Mouse (Mus musculus) heart, adult 2 months (tissue): Measurements from ENCODE around the gene Slc35e3. TPM values are rescaled to one million over a fixed set of nuclear protein-coding genes. Genes with fewer than 3 reads are reported as not detected.

Source experiments
- DNase-seq, 2 experiments: peaks; one replicate each; pipeline ENCODE4 v3.0.0; 2021
- H3K27ac ChIP-seq: fragments of 200-600 bp; 2 replicates; pipeline ENCODE4 v1.8.1; 2022
- H3K27me3 ChIP-seq: fragments of 200-500 bp; 2 replicates; pipeline ENCODE4 v1.6.1; 2012; ENCODE audit warnings: mild to moderate bottlenecking, low read length, inconsistent platforms, mixed read lengths; ENCODE audit not compliant: control insufficient read depth, insufficient read depth
- H3K36me3 ChIP-seq: fragments of 200-500 bp; 2 replicates; pipeline ENCODE4 v1.6.1; 2012; ENCODE audit warnings: low read length, inconsistent platforms; ENCODE audit not compliant: control insufficient read depth, insufficient read depth
- H3K4me1 ChIP-seq: fragments of 200-500 bp; 2 replicates; pipeline ENCODE4 v1.6.1; 2011; ENCODE audit warnings: low read length; ENCODE audit not compliant: control insufficient read depth, insufficient read depth
- H3K4me3 ChIP-seq: fragments of 200-600 bp; 2 replicates; pipeline ENCODE4 v1.8.1; 2022
- H3K79me2 ChIP-seq: fragments of 200-500 bp; replicated peaks from 2 replicates; pipeline ENCODE4 v1.6.1; 2012; ENCODE audit warnings: mild to moderate bottlenecking, inconsistent platforms, low read length, moderate library complexity, mixed read lengths; ENCODE audit not compliant: control insufficient read depth, insufficient read depth
- H3K9ac ChIP-seq: fragments of 200-500 bp; 2 replicates; pipeline ENCODE4 v1.6.1; 2012; ENCODE audit warnings: low read depth, mild to moderate bottlenecking, control low read depth, inconsistent platforms, low read length, mixed read lengths
- CTCF ChIP-seq: fragments of 200-600 bp; IDR thresholded peaks from 2 replicates; pipeline ENCODE4 v1.8.1; 2022; ENCODE audit warnings: antibody characterized with exemption, mild to moderate bottlenecking, moderate library complexity
- EP300 ChIP-seq: fragments of 200-500 bp; IDR thresholded peaks from 2 replicates; pipeline ENCODE4 v1.6.1; 2011; ENCODE audit warnings: low read depth, low read length, control low read depth; ENCODE audit not compliant: insufficient read depth
- POLR2A ChIP-seq: fragments of 200-500 bp; IDR thresholded peaks from 2 replicates; pipeline ENCODE4 v1.6.1; 2011; ENCODE audit warnings: mild to moderate bottlenecking, low read depth, low read length, control low read depth; ENCODE audit not compliant: insufficient read depth
- WGBS: fragments of 180-500 bp; shearing (Covaris S2); methylation state at CpG from one replicate; pipeline ENCODE4 v1.1.7; 2018; 5-methylcytosine and 5-hydroxymethylcytosine counted together
- intact Hi-C: fragments of 180-260 bp; cut with DNase I; formaldehyde crosslinking; loops from one replicate; pipeline ENCODE4 v1.15.1; 2025
- polyA plus RNA-seq: library from polyadenylated mRNA; depleted of rRNA; stranded (reverse); fragments of >200 nt; gene quantifications from 2 replicates; pipeline ENCODE4 v1.2.3, GENCODE M21; 2012
- total RNA-seq, 2 experiments: library from RNA; stranded (reverse); gene quantifications; 2 replicates each; pipeline ENCODE4 v1.2.3; 2021

Gene Slc35e3
- total and polyA plus RNA-seq, 3 experiments, result 5.7 to 8.0 (median 7.4) TPM

DNA sequence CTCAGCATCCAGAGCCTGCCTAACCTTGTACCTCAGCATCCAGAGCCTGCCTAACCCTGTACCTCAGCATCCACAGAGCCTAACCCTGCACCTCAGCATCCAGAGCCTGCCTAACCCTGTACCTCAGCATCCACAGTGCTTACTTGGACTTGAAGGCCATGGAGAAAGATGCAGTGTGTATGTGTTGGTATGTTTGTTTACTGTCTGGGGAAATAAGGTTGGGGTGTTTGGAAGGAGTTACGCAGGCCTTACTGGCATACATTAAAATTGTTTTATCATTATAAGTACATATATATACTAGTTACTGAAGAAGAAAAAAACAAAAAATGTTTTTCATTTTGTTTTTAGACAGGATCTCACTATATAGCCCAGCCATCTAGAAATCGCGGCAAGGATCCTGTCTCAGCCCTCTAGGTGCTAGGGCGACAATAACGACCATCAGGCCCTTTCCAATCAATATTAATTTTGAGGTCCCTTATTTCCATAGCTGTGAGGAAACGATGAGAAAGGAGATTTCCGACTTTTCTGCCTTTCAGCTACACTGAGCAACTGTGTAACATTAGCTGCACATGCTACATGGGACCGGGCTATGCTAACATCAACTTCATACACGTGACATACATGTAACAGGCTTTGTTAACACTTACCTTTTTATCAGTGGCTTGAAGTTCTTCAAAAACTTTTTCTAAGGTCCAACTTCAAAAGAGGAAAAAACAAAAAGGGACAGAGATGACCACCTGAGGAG, 23.5 kb upstream of the Slc35e3 start:
- TF ChIP-seq POLR2A (no peak), CTCF (no peak), EP300 (no peak)
- DNase-seq, result no peak
- intact Hi-C loops, result no loop called here
- Histone ChIP-seq H3K27ac (no peak overlapping the region), H3K27me3 (no peaks in the 10 kb centered on the region), H3K4me3 (no peak overlapping the region), H3K4me1 (no peaks in the 10 kb centered on the region), H3K9ac (no peak overlapping the region), H3K36me3 (no peaks in the 10 kb centered on the region), H3K79me2 (no peaks in the 10 kb centered on the region)
- 94% methylated on average over 9 of the region's 9 CpGs for WGBS

DNA sequence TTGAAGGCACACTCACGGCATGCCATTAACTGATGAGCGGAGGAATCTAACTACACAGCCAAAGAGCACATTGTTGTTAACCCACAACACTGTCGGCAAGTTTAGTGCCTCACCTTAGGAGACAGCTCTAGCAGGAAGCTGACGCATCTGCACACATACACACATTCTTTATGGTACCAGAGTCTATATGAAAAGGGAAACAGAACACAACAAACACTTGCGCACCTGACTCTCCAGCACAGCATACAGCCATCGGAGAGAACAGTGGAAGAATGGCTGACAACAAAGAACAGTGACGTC, 21.9 kb upstream of the Slc35e3 start:
- no peaks in the 10 kb centered on the region for H3K4me1 ChIP-seq
- WGBS, result 95% methylated on average over 7 of the region's 7 CpGs
- intact Hi-C loops, result no loop called here

DNA sequence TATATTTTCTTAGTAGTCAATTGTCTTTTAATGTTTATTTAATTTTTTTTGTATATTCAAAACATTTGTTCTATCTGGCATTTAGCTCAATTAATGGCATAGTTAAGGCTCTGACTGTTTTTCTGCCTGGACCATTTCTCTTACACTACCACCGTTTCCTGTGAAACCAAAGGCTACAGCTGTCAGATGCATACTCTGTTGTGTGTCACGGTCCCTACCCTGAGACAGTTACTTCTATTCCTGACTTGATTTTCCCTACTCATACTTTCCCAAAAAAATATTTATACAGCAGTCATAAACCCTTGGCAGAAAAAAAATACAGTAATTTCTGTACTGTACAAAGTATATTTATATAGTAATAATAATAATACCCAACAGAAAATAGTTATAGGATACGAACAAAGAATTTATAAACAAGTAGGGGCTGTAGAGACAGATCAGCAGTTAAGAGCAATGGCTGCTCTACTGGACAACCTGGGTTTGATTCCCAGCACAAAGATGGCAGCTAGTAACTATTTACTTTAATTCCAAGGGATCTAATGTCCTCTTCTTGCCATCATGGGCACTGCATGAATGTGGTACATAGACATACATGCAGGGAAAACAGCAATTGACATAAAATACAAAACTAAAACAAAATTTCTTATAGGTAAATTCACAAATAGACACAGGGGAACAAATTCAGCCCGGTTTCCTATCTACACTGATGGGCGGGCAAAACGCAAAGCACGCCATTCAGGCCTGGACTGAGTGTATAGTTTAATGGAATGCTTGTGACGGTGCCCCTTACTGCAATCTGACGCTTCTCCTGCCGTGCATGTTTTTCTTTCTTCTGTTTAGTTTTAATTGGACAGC, 21.3 kb upstream of the Slc35e3 start:
- 91% methylated on average over 10 of the region's 10 CpGs for WGBS
- Histone ChIP-seq H3K4me3 (no peak overlapping the region), H3K27ac (no peak overlapping the region), H3K36me3 (no peaks in the 10 kb centered on the region), H3K79me2 (no peaks in the 10 kb centered on the region), H3K27me3 (no peaks in the 10 kb centered on the region), H3K4me1 (no peaks in the 10 kb centered on the region), H3K9ac (no peak overlapping the region)
- DNase-seq, result no peak
- intact Hi-C loops, result no loop called here
- TF ChIP-seq POLR2A, result no peak
- TF ChIP-seq EP300, result no peak
- no peak for TF ChIP-seq CTCF

More for the DNA sequence above, 21.9 kb upstream of the Slc35e3 start:
- no peak for DNase-seq
- H3K27ac ChIP-seq, result no peak overlapping the region
- no peak overlapping the region for H3K9ac ChIP-seq
- no peaks in the 10 kb centered on the region for H3K36me3 ChIP-seq
- H3K4me3 ChIP-seq, result no peak overlapping the region
- no peaks in the 10 kb centered on the region for H3K79me2 ChIP-seq
- H3K27me3 ChIP-seq, result no peaks in the 10 kb centered on the region
- TF ChIP-seq EP300 (no peak), POLR2A (no peak), CTCF (no peak)

DNA sequence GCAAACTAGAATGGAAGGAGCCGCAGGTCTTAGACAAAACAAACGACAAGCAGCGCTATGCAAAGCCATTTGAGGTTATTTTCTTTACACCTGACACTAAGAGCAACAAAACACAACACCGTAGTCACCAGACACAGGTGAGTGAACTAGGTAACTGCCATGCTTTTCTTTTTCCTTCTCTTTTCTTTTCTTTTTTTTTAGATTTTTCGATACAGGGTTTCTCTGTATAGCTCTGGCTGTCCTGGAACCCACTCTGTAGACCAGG, 20.7 kb upstream of the Slc35e3 start:
- Histone ChIP-seq H3K4me1 (no peaks in the 10 kb centered on the region), H3K79me2 (no peaks in the 10 kb centered on the region), H3K4me3 (no peak overlapping the region), H3K36me3 (no peaks in the 10 kb centered on the region), H3K27ac (no peak overlapping the region), H3K27me3 (no peaks in the 10 kb centered on the region), H3K9ac (no peak overlapping the region)
- intact Hi-C loops, result no loop called here
- TF ChIP-seq CTCF (no peak), EP300 (no peak), POLR2A (no peak)
- DNase-seq, result no peak
- WGBS, result 89% methylated on average over 5 of the region's 5 CpGs

DNA sequence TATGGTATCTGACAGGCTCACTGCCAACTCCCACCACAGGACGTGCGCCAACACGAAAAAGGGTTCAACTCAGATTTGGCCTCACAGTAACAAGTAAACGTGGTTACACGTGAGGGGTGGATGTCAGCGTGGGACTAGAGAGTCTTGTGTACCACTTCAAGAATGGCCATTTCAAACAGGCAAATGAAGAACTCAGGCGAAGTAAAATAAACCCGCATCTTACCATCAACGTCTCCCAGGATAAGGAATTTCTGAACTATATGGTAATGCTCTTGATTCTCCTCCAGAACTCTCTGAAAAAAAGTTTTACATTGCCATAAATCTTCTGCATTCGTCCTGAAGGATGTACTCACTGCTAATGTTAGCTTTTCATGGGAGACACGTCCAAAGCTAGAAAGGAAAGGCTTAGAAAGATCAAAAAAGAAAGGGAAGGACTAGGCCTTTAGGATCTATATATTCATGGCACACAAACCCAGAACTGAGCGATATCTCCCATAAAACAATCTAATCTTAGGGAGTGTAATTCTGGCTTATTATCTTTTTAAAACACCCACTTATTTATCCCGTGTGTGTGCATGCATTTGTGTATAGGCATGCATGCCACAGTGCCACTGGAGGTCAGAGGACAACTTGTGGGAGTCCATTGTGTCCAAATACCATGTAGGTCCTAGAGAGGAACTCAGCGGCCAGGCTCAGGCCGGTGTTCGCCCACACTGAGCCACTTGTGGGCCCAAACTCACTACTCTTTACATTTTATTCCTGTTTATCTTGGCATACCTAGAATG, 20.1 kb upstream of the Slc35e3 start:
- H3K9ac ChIP-seq, result no peak overlapping the region
- no peak for DNase-seq
- no peak overlapping the region for H3K27ac ChIP-seq
- H3K79me2 ChIP-seq, result no peaks in the 10 kb centered on the region
- H3K4me3 ChIP-seq, result no peak overlapping the region
- WGBS, result 83% methylated on average over 16 of the region's 16 CpGs
- intact Hi-C loops, result no loop called here
- TF ChIP-seq CTCF (no peak), POLR2A (no peak), EP300 (no peak)
- no peaks in the 10 kb centered on the region for H3K36me3 ChIP-seq
- no peaks in the 10 kb centered on the region for H3K4me1 ChIP-seq
- H3K27me3 ChIP-seq, result no peaks in the 10 kb centered on the region
